Mouse (Mus musculus) kidney, adult 2 months (tissue): Measurements from ENCODE around the gene Stam2. TPM values are rescaled to one million over a fixed set of nuclear protein-coding genes. Genes with fewer than 3 reads are reported as not detected.
A peak's percentile ranks its signal among the peaks of the same experiment; 100 is the strongest.

Source experiments
- DNase-seq: peaks from one replicate; pipeline ENCODE4 v3.0.0; 2021
- H3K27ac ChIP-seq: fragments of 200-500 bp; 2 replicates; pipeline ENCODE4 v1.5.1; 2012; ENCODE audit warnings: low read depth, low read length, control low read depth, inconsistent platforms; ENCODE audit not compliant: insufficient read depth
- H3K27me3 ChIP-seq: fragments of 200-500 bp; replicated peaks from 2 replicates; pipeline ENCODE4 v1.6.1; 2012; ENCODE audit warnings: mild to moderate bottlenecking, moderate library complexity, low read length, inconsistent platforms; ENCODE audit not compliant: control insufficient read depth, insufficient read depth
- H3K36me3 ChIP-seq: fragments of 200-500 bp; 2 replicates; pipeline ENCODE4 v1.6.1; 2012; ENCODE audit warnings: mild to moderate bottlenecking, moderate library complexity, low read length, inconsistent platforms; ENCODE audit not compliant: control insufficient read depth, insufficient read depth
- H3K4me1 ChIP-seq: fragments of 200-500 bp; 2 replicates; pipeline ENCODE4 v1.6.1; 2011; ENCODE audit warnings: low read length; ENCODE audit not compliant: control insufficient read depth, insufficient read depth
- H3K4me3 ChIP-seq: fragments of 200-500 bp; 2 replicates; pipeline ENCODE4 v1.5.1; 2011; ENCODE audit warnings: mild to moderate bottlenecking, low read depth, low read length, control low read depth; ENCODE audit not compliant: insufficient read depth
- CTCF ChIP-seq: fragments of 200-500 bp; conservative IDR thresholded peaks from 2 replicates; pipeline ENCODE4 v1.5.1; 2011; ENCODE audit warnings: low read depth, mild to moderate bottlenecking, control low read depth, low read length, moderate library complexity, mixed read lengths; ENCODE audit not compliant: insufficient read depth, insufficient read length
- POLR2A ChIP-seq: fragments of 200-500 bp; IDR thresholded peaks from one replicate; pipeline ENCODE4 v1.6.1; 2011; ENCODE audit warnings: low read depth, low read length, control low read depth
- WGBS: fragments of 180-500 bp; shearing (Covaris S2); methylation state at CpG from one replicate; pipeline ENCODE4 v1.1.7; 2018; 5-methylcytosine and 5-hydroxymethylcytosine counted together
- polyA plus RNA-seq: library from polyadenylated mRNA; depleted of rRNA; stranded (reverse); fragments of >200 nt; gene quantifications from 2 replicates; pipeline ENCODE4 v1.2.3, GENCODE M21; 2012

Stam2 gene
- polyA plus RNA-seq, 1 experiment, result 8.6 TPM

GRCm38 (mm10) chr2:52765130-52765529 lies 23.0 kb upstream of the Stam2 start:
- WGBS, result 94% methylated on average over 6 of the region's 6 CpGs
- no peaks in the 10 kb centered on the region; the same call in 1 of the 2 replicates for H3K27me3 ChIP-seq
- H3K36me3 ChIP-seq, result no peaks in the 10 kb centered on the region
- no peak overlapping the region for H3K27ac ChIP-seq
- H3K4me3 ChIP-seq, result no peak overlapping the region
- no peaks in the 10 kb centered on the region for H3K4me1 ChIP-seq
- DNase-seq, result no peak
- TF ChIP-seq CTCF, result no peak
- TF ChIP-seq POLR2A, result no peak

GRCm38 (mm10) chr2:52763891-52764290 lies 21.8 kb upstream of the Stam2 start:
- DNase-seq, result no peak
- TF ChIP-seq CTCF (no peak), POLR2A (no peak)
- WGBS, result 65% methylated on average over 14 of the region's 14 CpGs

GRCm38 (mm10) chr2:52763040-52763736 lies 21.1 kb upstream of the Stam2 start:
- Histone ChIP-seq H3K27me3 (no peaks in the 10 kb centered on the region), H3K27ac (no peak overlapping the region), H3K36me3 (no peaks in the 10 kb centered on the region), H3K4me1 (no peaks in the 10 kb centered on the region), H3K4me3 (peak overlapping the region; percentile 5; the same call in 1 of the 2 replicates)
- WGBS, result 9% methylated on average over 12 of the region's 12 CpGs
- TF ChIP-seq CTCF (peak; percentile 93), POLR2A (no peak)
- DNase-seq, result peak; percentile 77

More at GRCm38 (mm10) chr2:52763891-52764290, 21.8 kb upstream of the Stam2 start:
- H3K4me1 ChIP-seq, result no peaks in the 10 kb centered on the region
- H3K27me3 ChIP-seq, result no peaks in the 10 kb centered on the region; the same call in 1 of the 2 replicates
- H3K4me3 ChIP-seq, result no peak overlapping the region
- H3K27ac ChIP-seq, result no peak overlapping the region
- H3K36me3 ChIP-seq, result no peaks in the 10 kb centered on the region

GRCm38 (mm10) chr2:52762529-52762928 lies 20.4 kb upstream of the Stam2 start:
- 64% methylated on average over 7 of the region's 7 CpGs for WGBS
- H3K4me3 ChIP-seq, result no peak overlapping the region
- no peak for TF ChIP-seq CTCF
- no peak for TF ChIP-seq POLR2A
- H3K36me3 ChIP-seq, result no peaks in the 10 kb centered on the region
- H3K27ac ChIP-seq, result no peak overlapping the region
- no peaks in the 10 kb centered on the region for H3K4me1 ChIP-seq
- H3K27me3 ChIP-seq, result no peaks in the 10 kb centered on the region
- DNase-seq, result no peak

DNA sequence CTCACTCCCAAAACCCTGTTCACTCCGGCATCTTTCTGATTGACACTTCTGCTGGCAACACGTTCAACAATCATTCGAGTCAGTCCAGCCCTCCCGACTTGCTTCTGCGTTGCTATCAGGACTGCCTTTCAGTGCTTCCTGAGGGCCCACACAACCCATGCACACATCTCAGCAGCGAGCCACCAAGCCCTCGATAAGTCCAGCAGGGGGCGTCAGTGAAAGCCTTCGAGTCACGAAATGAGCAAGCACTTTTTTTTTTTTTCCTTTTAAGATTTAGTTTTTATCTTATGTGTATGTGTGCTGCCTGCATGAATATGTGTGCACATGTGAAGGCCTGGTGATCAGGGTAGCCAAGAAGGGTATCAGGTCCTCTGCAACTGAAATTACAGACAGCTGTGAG lies 16.5 kb upstream of the Stam2 start:
- H3K4me3 ChIP-seq, result no peak overlapping the region
- WGBS, result 27% methylated on average over 10 of the region's 10 CpGs

GRCm38 (mm10) chr2:52756691-52757090 lies 14.6 kb upstream of the Stam2 start:
- Histone ChIP-seq H3K4me3 (no peak overlapping the region), H3K27ac (no peak overlapping the region), H3K36me3 (no peaks in the 10 kb centered on the region), H3K4me1 (no peaks in the 10 kb centered on the region), H3K27me3 (no peaks in the 10 kb centered on the region)
- peak; percentile 27 for DNase-seq
- 5% methylated on average over 3 of the region's 3 CpGs for WGBS
- TF ChIP-seq CTCF (0 out of 2 replicates have a peak, but pooled peaks have one; percentile 21), POLR2A (no peak)

More for the DNA sequence above, 16.5 kb upstream of the Stam2 start:
- no peak overlapping the region for H3K27ac ChIP-seq
- TF ChIP-seq CTCF (peak; percentile 63), POLR2A (no peak)
- no peaks in the 10 kb centered on the region for H3K27me3 ChIP-seq
- peak; percentile 52 for DNase-seq
- H3K36me3 ChIP-seq, result no peaks in the 10 kb centered on the region
- H3K4me1 ChIP-seq, result no peaks in the 10 kb centered on the region

GRCm38 (mm10) chr2:52753573-52754317 lies 11.7 kb upstream of the Stam2 start:
- Histone ChIP-seq H3K36me3 (no peaks in the 10 kb centered on the region), H3K27me3 (no peaks in the 10 kb centered on the region), H3K4me3 (no peak overlapping the region), H3K27ac (no peak overlapping the region), H3K4me1 (no peaks in the 10 kb centered on the region)
- no peak for TF ChIP-seq CTCF
- TF ChIP-seq POLR2A, result no peak
- WGBS, result 77% methylated on average over 3 of the region's 3 CpGs
- DNase-seq, result no peak
